Mouse (Mus musculus): ENCODE results near the gene Taar9. TPM values are rescaled to one million over a fixed set of nuclear protein-coding genes. Genes with fewer than 3 reads are reported as not detected.
"Not testable (repeated sequence)": the region's sequence is repeated elsewhere in the genome, so short reads cannot be mapped to it uniquely, and the experiment has no call there.

Gene Taar9
- total and polyA plus RNA-seq, 3 experiments = not detected

DNA sequence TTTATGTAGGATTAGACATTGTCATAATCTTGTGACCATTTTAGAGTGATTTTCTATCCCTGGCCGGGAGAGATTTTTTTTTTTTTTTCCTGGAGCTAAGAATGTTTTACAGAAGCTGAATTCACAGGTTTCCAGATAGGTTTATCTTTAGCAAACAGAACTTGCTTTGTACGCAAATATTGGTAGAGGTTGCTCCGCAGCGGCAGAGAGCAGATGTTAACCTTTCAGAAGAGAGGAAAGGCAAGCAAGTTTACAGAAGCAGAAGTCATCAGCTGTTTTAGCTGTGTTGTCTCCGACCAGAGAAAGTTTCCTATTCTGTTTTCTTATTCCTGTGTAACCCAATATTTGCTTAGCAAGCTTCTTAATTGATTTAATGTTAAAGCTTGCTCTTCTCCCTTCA lies 22.8 kb downstream of the Taar9 start:
- no peaks in the 10 kb centered on the region for H3K27me3 ChIP-seq (replicated peaks)
- H3K4me3 ChIP-seq (replicated peaks in 1 of 3; ENCODE audit: low read depth in 2 of 3, low read length in 2 of 3, poor library complexity in 1 of 3) = no peak overlapping the region
- H3K4me1 ChIP-seq (ENCODE audit: control insufficient read depth in 1 of 2, insufficient read depth in 2 of 2) = no peaks in the 10 kb centered on the region
- no peak overlapping the region for H3K9ac ChIP-seq (ENCODE audit: insufficient read depth, low read depth)
- no peak for TF ChIP-seq MYC (IDR thresholded peaks at IDR 0.05; ENCODE audit: low read depth, low read length)
- TF ChIP-seq SMC3 (IDR thresholded peaks at IDR 0.05; ENCODE audit: low read depth, low read length) = no peak
- no peak for TF ChIP-seq BHLHE40 (IDR thresholded peaks at IDR 0.05; ENCODE audit: low read depth, low read length)
- DNase-seq (ENCODE audit: extremely low read depth) = no peak
- H3K9me3 ChIP-seq (replicated peaks; ENCODE audit: low read length) = no peaks in the 10 kb centered on the region
- H3K36me3 ChIP-seq (replicated peaks in 1 of 2; ENCODE audit: control insufficient read depth in 1 of 2, insufficient read depth in 1 of 2, low read length in 1 of 2) = no peaks in the 10 kb centered on the region
- dilution Hi-C loops (cut with MboI; ENCODE audit: extremely low pct_ligation_motif_present, extremely low pct_unique_long_range_greater_than_20kb, low sequenced_read_pairs) (no loop called here), in situ Hi-C loops (cut with MboI; ENCODE audit: low pct_ligation_motif_present, low pct_unique_long_range_greater_than_20kb, low sequenced_read_pairs) (no loop called here)
- no peaks in the 10 kb centered on the region for H3K79me2 ChIP-seq (replicated peaks; ENCODE audit: control insufficient read depth, extremely low read depth, insufficient read depth, poor library complexity, severe bottlenecking)
- no peak overlapping the region for H3K27ac ChIP-seq (ENCODE audit: insufficient read depth, low read depth)
- no peak overlapping the region for H3K4me2 ChIP-seq (ENCODE audit: insufficient read depth, low read depth, poor library complexity, severe bottlenecking)

DNA sequence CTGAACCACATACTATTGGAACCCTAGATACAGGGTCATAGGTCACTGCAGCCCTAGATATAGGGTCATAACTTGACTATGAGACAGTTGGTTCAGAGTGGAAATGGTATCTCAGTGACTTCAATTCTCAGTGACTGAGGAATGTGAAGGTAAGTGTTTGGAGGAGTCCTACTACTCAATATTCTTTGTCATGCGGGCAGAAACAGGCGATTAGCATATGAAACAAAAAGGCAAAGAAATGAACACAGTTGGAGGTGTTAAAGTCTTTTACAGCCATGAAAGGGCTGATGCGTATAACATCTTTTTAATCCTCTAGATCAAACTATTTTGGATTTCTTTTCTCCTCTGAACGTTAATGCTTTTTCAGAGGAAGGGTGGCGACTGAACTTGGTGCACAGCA lies 23.4 kb downstream of the Taar9 start:
- Histone ChIP-seq H3K4me1 (ENCODE audit: control insufficient read depth in 1 of 2, insufficient read depth in 2 of 2) (no peaks in the 10 kb centered on the region), H3K9ac (ENCODE audit: insufficient read depth, low read depth) (no peak overlapping the region), H3K4me2 (ENCODE audit: insufficient read depth, low read depth, poor library complexity, severe bottlenecking) (no peak overlapping the region), H3K4me3 (replicated peaks in 1 of 3; ENCODE audit: low read depth in 2 of 3, low read length in 2 of 3, poor library complexity in 1 of 3) (no peak overlapping the region), H3K9me3 (replicated peaks; ENCODE audit: low read length) (no peaks in the 10 kb centered on the region), H3K27me3 (replicated peaks) (no peaks in the 10 kb centered on the region), H3K79me2 (replicated peaks; ENCODE audit: control insufficient read depth, extremely low read depth, insufficient read depth, poor library complexity, severe bottlenecking) (no peaks in the 10 kb centered on the region), H3K36me3 (replicated peaks in 1 of 2; ENCODE audit: control insufficient read depth in 1 of 2, insufficient read depth in 1 of 2, low read length in 1 of 2) (no peaks in the 10 kb centered on the region), H3K27ac (ENCODE audit: insufficient read depth, low read depth) (no peak overlapping the region)
- no peak for DNase-seq (ENCODE audit: extremely low read depth)
- TF ChIP-seq HCFC1 (IDR thresholded peaks at IDR 0.05; ENCODE audit: low read depth, low read length) (no peak), JUND (conservative IDR thresholded peaks at IDR 0.05; ENCODE audit: low read depth, low read length) (no peak), MXI1 (IDR thresholded peaks at IDR 0.05; ENCODE audit: low read depth, low read length) (no peak), SIN3A (IDR thresholded peaks at IDR 0.05; ENCODE audit: low read length) (no peak), EP300 (IDR thresholded peaks at IDR 0.05; ENCODE audit: low read length) (no peak), NELFE (IDR thresholded peaks at IDR 0.05; ENCODE audit: low read depth, low read length) (no peak)
- dilution Hi-C loops (cut with MboI; ENCODE audit: extremely low pct_ligation_motif_present, extremely low pct_unique_long_range_greater_than_20kb, low sequenced_read_pairs) (no loop called here), in situ Hi-C loops (cut with MboI; ENCODE audit: low pct_ligation_motif_present, low pct_unique_long_range_greater_than_20kb, low sequenced_read_pairs) (no loop called here)

DNA sequence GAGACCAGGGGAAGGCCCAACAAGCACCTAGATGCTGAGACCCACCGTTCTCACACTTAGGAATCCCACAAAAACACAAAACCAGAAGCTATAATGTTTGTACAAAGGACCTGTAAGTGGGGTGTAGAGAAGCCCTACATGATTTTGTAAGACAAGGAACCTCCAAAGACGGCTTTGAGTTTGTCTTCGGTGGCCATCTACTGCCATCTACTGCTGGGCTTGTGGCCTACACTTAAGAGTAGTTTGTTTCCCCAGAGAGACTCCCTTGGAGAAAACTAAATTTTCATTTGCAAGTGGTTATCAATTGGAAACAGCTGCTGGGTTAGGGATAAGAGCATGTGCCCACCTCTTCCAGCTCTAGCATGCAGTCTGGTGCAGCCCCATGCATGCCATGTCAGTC lies 29.2 kb downstream of the Taar9 start:
- dilution Hi-C loops (cut with MboI; ENCODE audit: extremely low pct_ligation_motif_present, extremely low pct_unique_long_range_greater_than_20kb, low sequenced_read_pairs) = no loop called here
- H3K4me2 ChIP-seq (ENCODE audit: insufficient read depth, low read depth, poor library complexity, severe bottlenecking) = no peak overlapping the region
- H3K9ac ChIP-seq (ENCODE audit: insufficient read depth, low read depth) = no peak overlapping the region
- H3K9me3 ChIP-seq (replicated peaks; ENCODE audit: low read length) = no peaks in the 10 kb centered on the region
- TF ChIP-seq RAD21 (IDR thresholded peaks at IDR 0.05; ENCODE audit: low read depth, low read length) (peak; percentile 90), ETS1 (conservative IDR thresholded peaks at IDR 0.05; ENCODE audit: low read depth, low read length) (no peak), ZC3H11A (IDR thresholded peaks at IDR 0.05; ENCODE audit: low read depth, low read length) (peak; percentile 80), SMC3 (IDR thresholded peaks at IDR 0.05; ENCODE audit: low read depth, low read length) (peak; percentile 88), MYC (IDR thresholded peaks at IDR 0.05; ENCODE audit: low read depth, low read length) (no peak), BHLHE40 (IDR thresholded peaks at IDR 0.05; ENCODE audit: low read depth, low read length) (no peak), CTCF (conservative IDR thresholded peaks at IDR 0.05 in 1 of 2, IDR thresholded peaks at IDR 0.05 in 1 of 2; ENCODE audit: low read depth in 2 of 2, low read length in 2 of 2) (peak; percentile 29 to 85; a peak in 3 of 4 replicates)
- no peaks in the 10 kb centered on the region for H3K36me3 ChIP-seq (replicated peaks in 1 of 2; ENCODE audit: control insufficient read depth in 1 of 2, insufficient read depth in 1 of 2, low read length in 1 of 2)
- no peak overlapping the region for H3K27ac ChIP-seq (ENCODE audit: insufficient read depth, low read depth)
- H3K79me2 ChIP-seq (replicated peaks; ENCODE audit: control insufficient read depth, extremely low read depth, insufficient read depth, poor library complexity, severe bottlenecking) = no peaks in the 10 kb centered on the region
- no peaks in the 10 kb centered on the region for H3K27me3 ChIP-seq (replicated peaks)
- no peak overlapping the region for H3K4me3 ChIP-seq (replicated peaks in 1 of 3; ENCODE audit: low read depth in 2 of 3, low read length in 2 of 3, poor library complexity in 1 of 3)
- DNase-seq (ENCODE audit: extremely low read depth) = peak; percentile 42
- in situ Hi-C loops (cut with MboI; ENCODE audit: low pct_ligation_motif_present, low pct_unique_long_range_greater_than_20kb, low sequenced_read_pairs) = no loop called here
- H3K4me1 ChIP-seq (ENCODE audit: control insufficient read depth in 1 of 2, insufficient read depth in 2 of 2) = no peaks in the 10 kb centered on the region

DNA sequence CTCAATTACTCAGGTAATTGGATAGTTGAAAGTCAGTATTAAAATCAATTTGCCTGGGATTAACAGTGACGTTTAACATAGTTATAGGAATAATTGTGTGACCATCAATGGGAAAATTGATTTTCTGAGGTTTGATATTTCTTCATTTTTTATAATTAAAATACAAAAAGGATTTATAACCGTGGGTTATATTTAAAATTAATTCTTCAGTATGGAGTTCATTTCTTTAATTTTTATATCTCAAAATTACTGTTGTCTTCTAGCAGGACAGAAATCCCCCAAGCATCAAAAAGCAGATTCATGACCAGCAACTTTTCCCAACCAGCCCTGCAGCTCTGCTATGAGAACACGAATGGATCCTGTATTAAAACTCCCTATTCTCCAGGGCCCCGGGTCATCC lies 33.1 kb downstream of the Taar9 start, which contains the start of gene Taar8a:
TSS of gene Taar8a (plus strand) at position 301 of the 400 bp plus-strand sequence.
- H3K9me3 ChIP-seq (replicated peaks; ENCODE audit: low read length); H3K27me3 ChIP-seq (replicated peaks); H3K4me3 ChIP-seq (replicated peaks in 1 of 3; ENCODE audit: low read depth in 2 of 3, low read length in 2 of 3, poor library complexity in 1 of 3); in situ Hi-C loops (cut with MboI; ENCODE audit: low pct_ligation_motif_present, low pct_unique_long_range_greater_than_20kb, low sequenced_read_pairs); H3K4me2 ChIP-seq (ENCODE audit: insufficient read depth, low read depth, poor library complexity, severe bottlenecking); DNase-seq (ENCODE audit: extremely low read depth); H3K79me2 ChIP-seq (replicated peaks; ENCODE audit: control insufficient read depth, extremely low read depth, insufficient read depth, poor library complexity, severe bottlenecking); H3K4me1 ChIP-seq (ENCODE audit: control insufficient read depth in 1 of 2, insufficient read depth in 2 of 2); H3K9ac ChIP-seq (ENCODE audit: insufficient read depth, low read depth); H3K27ac ChIP-seq (ENCODE audit: insufficient read depth, low read depth); H3K36me3 ChIP-seq (replicated peaks in 1 of 2; ENCODE audit: control insufficient read depth in 1 of 2, insufficient read depth in 1 of 2, low read length in 1 of 2); dilution Hi-C loops (cut with MboI; ENCODE audit: extremely low pct_ligation_motif_present, extremely low pct_unique_long_range_greater_than_20kb, low sequenced_read_pairs): not testable (repeated sequence)

DNA sequence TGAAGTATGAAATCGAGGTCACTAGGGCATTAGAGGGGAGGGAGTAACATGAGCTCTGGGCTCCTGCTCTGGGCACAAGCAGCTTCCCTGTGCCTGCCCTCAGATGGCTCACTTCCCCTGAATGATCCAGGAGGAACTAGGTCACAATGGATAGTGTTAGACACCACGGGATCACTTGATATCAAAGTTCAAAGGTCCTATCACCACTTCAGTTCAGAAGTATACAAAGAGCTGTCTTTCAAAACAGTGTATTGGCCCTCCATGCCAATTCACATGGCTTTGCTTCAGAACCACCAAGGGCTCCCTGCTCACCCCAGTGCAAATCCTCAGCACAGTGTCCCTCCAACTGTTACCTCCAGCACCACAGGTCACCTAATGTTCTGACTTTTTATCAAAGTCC lies 34.6 kb downstream of the Taar9 start:
- H3K27ac ChIP-seq (ENCODE audit: insufficient read depth, low read depth); H3K9me3 ChIP-seq (replicated peaks; ENCODE audit: low read length); DNase-seq (ENCODE audit: extremely low read depth); H3K9ac ChIP-seq (ENCODE audit: insufficient read depth, low read depth); H3K4me2 ChIP-seq (ENCODE audit: insufficient read depth, low read depth, poor library complexity, severe bottlenecking); dilution Hi-C loops (cut with MboI; ENCODE audit: extremely low pct_ligation_motif_present, extremely low pct_unique_long_range_greater_than_20kb, low sequenced_read_pairs); H3K79me2 ChIP-seq (replicated peaks; ENCODE audit: control insufficient read depth, extremely low read depth, insufficient read depth, poor library complexity, severe bottlenecking); H3K4me1 ChIP-seq (ENCODE audit: control insufficient read depth in 1 of 2, insufficient read depth in 2 of 2); H3K27me3 ChIP-seq (replicated peaks); H3K4me3 ChIP-seq (replicated peaks in 1 of 3; ENCODE audit: low read depth in 2 of 3, low read length in 2 of 3, poor library complexity in 1 of 3); H3K36me3 ChIP-seq (replicated peaks in 1 of 2; ENCODE audit: control insufficient read depth in 1 of 2, insufficient read depth in 1 of 2, low read length in 1 of 2); in situ Hi-C loops (cut with MboI; ENCODE audit: low pct_ligation_motif_present, low pct_unique_long_range_greater_than_20kb, low sequenced_read_pairs): not testable (repeated sequence)
